Mouse (Mus musculus) cortical plate, adult 2 months (tissue): Measurements from ENCODE around the gene Bcap31. TPM values are rescaled to one million over a fixed set of nuclear protein-coding genes. Genes with fewer than 3 reads are reported as not detected.

Experiments
- H3K27ac ChIP-seq: fragments of 200-500 bp; 2 replicates; pipeline ENCODE4 v1.5.1; 2012; ENCODE audit warnings: low read length, control low read depth, inconsistent platforms; ENCODE audit not compliant: insufficient read depth
- H3K4me1 ChIP-seq: fragments of 200-500 bp; 2 replicates; pipeline ENCODE4 v1.6.1; 2011; ENCODE audit warnings: low read length; ENCODE audit not compliant: control insufficient read depth, insufficient read depth
- H3K4me3 ChIP-seq: fragments of 200-500 bp; 2 replicates; pipeline ENCODE4 v1.5.1; 2011; ENCODE audit warnings: mild to moderate bottlenecking, low read length, control low read depth; ENCODE audit not compliant: insufficient read depth
- CTCF ChIP-seq: fragments of 200-500 bp; IDR thresholded peaks from 2 replicates; pipeline ENCODE4 v1.5.1; 2011; ENCODE audit warnings: mild to moderate bottlenecking, control low read depth, low read length; ENCODE audit not compliant: insufficient read depth; ENCODE audit errors: extremely low read depth
- POLR2A ChIP-seq: fragments of 200-500 bp; IDR thresholded peaks from 2 replicates; pipeline ENCODE4 v1.6.1; 2011; ENCODE audit warnings: mild to moderate bottlenecking, low read length, control low read depth; ENCODE audit not compliant: insufficient read depth; ENCODE audit errors: extremely low read depth
- polyA plus RNA-seq: library from polyadenylated mRNA; depleted of rRNA; stranded (reverse); fragments of >200 nt; gene quantifications from 2 replicates; pipeline ENCODE4 v1.2.3, GENCODE M21; 2012

Bcap31 gene
- polyA plus RNA-seq, 1 experiment, result 88.1 TPM

- TF ChIP-seq CTCF, result no peak
- no peak for TF ChIP-seq POLR2A
- no peaks in the 10 kb centered on the region for H3K4me1 ChIP-seq
- no peak overlapping the region for H3K4me3 ChIP-seq
- H3K27ac ChIP-seq, result no peak overlapping the region
Observed at GRCm38 (mm10) chrX:73684978-73685377, 31.0 kb downstream of the Bcap31 start.

- no peaks in the 10 kb centered on the region for H3K4me1 ChIP-seq
- H3K27ac ChIP-seq, result no peak overlapping the region
- TF ChIP-seq POLR2A (no peak), CTCF (no peak)
- no peak overlapping the region for H3K4me3 ChIP-seq
Observed at GRCm38 (mm10) chrX:73684156-73684555, 31.8 kb downstream of the Bcap31 start.

GRCm38 (mm10) chrX:73676668-73677067 lies 39.3 kb downstream of the Bcap31 start:
- Histone ChIP-seq H3K4me1 (peaks cover 2% of the 10 kb centered on the region; the same call in 1 of the 2 replicates), H3K27ac (no peak overlapping the region), H3K4me3 (no peak overlapping the region)
- TF ChIP-seq CTCF (no peak), POLR2A (no peak)

GRCm38 (mm10) chrX:73675231-73675630 lies 40.7 kb downstream of the Bcap31 start:
- Histone ChIP-seq H3K4me1 (peaks cover 2% of the 10 kb centered on the region; the same call in 1 of the 2 replicates), H3K27ac (0 out of 2 replicates have a peak overlapping the region, but pooled peaks have one; percentile 32), H3K4me3 (peak overlapping the region; percentile 87)
- no peak for TF ChIP-seq POLR2A

- TF ChIP-seq POLR2A (no peak), CTCF (no peak)
- Histone ChIP-seq H3K4me1 (peaks cover 2% of the 10 kb centered on the region; the same call in 1 of the 2 replicates), H3K27ac (peak overlapping the region; percentile 90), H3K4me3 (peak overlapping the region; percentile 87)
Observed at GRCm38 (mm10) chrX:73673968-73674661, 41.9 kb downstream of the Bcap31 start.

- Histone ChIP-seq H3K4me3 (peak overlapping the region; percentile 87), H3K4me1 (peaks cover 2% of the 10 kb centered on the region; the same call in 1 of the 2 replicates), H3K27ac (peak overlapping the region; percentile 90; the same call in 1 of the 2 replicates)
- TF ChIP-seq POLR2A (no peak), CTCF (no peak)
Observed at GRCm38 (mm10) chrX:73673619-73673967, 42.4 kb downstream of the Bcap31 start.

GRCm38 (mm10) chrX:73672879-73673618 lies 42.9 kb downstream of the Bcap31 start, which contains the start of gene Slc6a8:
Gene Slc6a8 (plus strand): TSS chrX:73673150.
- TF ChIP-seq CTCF, result no peak
- TF ChIP-seq POLR2A, result no peak
- H3K27ac ChIP-seq, result peak within 1 kb of the TSS; percentile 90

GRCm38 (mm10) chrX:73672031-73672431 lies 43.9 kb downstream of the Bcap31 start:
- TF ChIP-seq POLR2A (no peak), CTCF (no peak)
- Histone ChIP-seq H3K27ac (no peak overlapping the region), H3K4me1 (peaks cover 2% of the 10 kb centered on the region; the same call in 1 of the 2 replicates), H3K4me3 (peak overlapping the region; percentile 87)

More at GRCm38 (mm10) chrX:73672879-73673618, 42.9 kb downstream of the Bcap31 start, which contains the start of gene Slc6a8:
- Histone ChIP-seq H3K4me3 (peak within 1 kb of the TSS; percentile 87), H3K4me1 (peaks cover 2% of the 10 kb centered on the region; the same call in 1 of the 2 replicates)

GRCm38 (mm10) chrX:73663143-73663542 lies 52.8 kb downstream of the Bcap31 start:
- H3K4me1 ChIP-seq, result peaks cover 5% of the 10 kb centered on the region
- no peak for TF ChIP-seq CTCF
- no peak for TF ChIP-seq POLR2A

GRCm38 (mm10) chrX:73660284-73660665 lies 55.7 kb downstream of the Bcap31 start:
- H3K27ac ChIP-seq, result peak overlapping the region; percentile 96
- peaks cover 7% of the 10 kb centered on the region for H3K4me1 ChIP-seq
- TF ChIP-seq CTCF (no peak), POLR2A (no peak)
- H3K4me3 ChIP-seq, result peak overlapping the region; percentile 64

More at GRCm38 (mm10) chrX:73663143-73663542, 52.8 kb downstream of the Bcap31 start:
- H3K27ac ChIP-seq, result no peak overlapping the region
- H3K4me3 ChIP-seq, result no peak overlapping the region
